Mouse (Mus musculus) spleen, adult 12 weeks (tissue): Measurements from ENCODE around the gene Olfr1230.

Experiments
- DNase-seq: peaks from one replicate; pipeline ENCODE4 v3.0.0; 2022; ENCODE audit warnings: low spot score

Olfr1230 gene

DNA sequence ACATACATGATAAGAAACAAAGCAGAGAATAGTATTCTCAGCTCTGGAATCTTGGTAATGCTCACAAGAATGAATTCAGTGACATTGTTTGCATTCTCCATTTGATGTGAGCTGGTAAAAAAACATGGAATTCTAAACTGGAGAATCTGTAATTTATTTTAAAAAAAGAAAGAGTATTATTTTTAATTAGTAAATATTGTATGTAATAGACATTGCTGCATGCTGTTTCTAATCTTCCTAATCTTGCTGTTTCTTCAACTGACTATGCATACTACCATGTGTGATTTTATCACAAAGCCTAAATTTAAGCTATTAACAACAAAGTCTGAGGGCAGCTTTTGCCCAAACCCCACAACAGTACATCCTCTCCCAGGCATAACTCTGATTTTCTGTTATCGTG lies at the start of gene Olfr1230:
Gene Olfr1230 (minus strand): TSS at position 101 of the 400 bp plus-strand sequence.
- DNase-seq: no peak

GRCm38 (mm10) chr2:89342298-89342697 lies 45.2 kb upstream of the Olfr1230 start, which contains the start of gene Olfr1233:
Gene Olfr1233 (minus strand): TSS chr2:89342398.
- no peak for DNase-seq

DNA sequence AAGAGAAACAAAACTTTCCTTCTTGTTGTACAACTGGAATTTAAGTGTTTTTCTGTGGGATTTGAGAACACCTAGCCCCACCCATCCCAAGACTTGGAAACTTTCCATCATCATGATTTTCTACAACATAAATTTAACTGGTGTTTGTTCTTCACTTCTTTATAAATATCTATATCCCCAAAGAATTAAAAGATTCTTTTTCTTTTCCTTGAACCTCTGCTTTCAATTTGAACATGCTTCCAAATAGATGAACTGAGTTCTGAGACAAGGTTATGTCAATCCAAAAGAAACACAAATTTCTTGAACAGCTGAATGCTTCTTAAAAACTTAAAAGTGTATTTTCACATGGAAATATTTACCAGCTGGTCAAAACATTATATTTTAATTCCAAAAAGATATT lies 32.5 kb upstream of the Olfr1230 start, which contains the start of gene Olfr1232:
Gene Olfr1232 (minus strand): TSS at position 101 of the 400 bp plus-strand sequence.
- DNase-seq: no peak

DNA sequence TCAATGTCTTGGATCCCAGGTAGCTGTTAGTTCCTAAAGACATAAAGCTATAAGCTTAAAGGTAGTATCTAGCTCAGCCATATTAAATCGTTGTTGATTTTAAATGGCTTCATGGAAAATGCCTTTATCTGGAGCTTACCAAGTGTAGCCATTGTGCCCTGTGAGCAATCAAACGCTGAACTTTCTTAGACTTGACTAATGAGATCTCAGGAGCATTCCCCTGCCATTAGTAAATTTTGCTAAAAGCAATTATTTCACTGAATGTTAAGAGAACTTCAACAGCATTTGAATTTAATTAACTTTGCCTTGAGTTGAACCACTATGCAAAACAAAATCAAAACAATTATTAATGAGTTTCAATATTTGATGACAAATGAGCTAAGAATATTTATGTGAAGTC lies 9.9 kb upstream of the Olfr1230 start, which contains the start of gene Olfr1231:
Gene Olfr1231 (minus strand): TSS at position 101 of the 400 bp plus-strand sequence.
- DNase-seq: no peak

- DNase-seq: no peak
Measured at GRCm38 (mm10) chr2:89287914-89288313, 9.2 kb downstream of the Olfr1230 start, which contains the start of gene Olfr1229. Gene Olfr1229 (minus strand): TSS chr2:89288014.

DNA sequence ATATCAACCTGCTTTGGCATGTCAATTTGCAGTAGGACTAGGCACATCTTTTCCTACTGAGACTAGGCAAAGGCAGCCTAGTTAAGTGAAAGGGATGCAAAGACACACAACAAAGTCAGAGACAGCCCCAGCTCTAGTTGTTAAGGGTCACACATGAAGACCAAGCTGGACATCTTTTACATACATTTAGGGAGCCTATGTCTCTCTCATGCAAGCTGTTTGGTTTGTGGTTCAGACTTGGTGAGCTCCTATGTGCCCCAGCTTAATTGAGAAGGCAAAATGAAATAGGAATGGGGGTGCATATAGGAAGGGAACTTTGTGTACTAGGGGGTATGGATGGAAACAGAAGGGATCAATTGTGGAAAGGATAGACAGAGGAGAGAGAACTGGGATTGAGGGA lies 43.1 kb downstream of the Olfr1230 start, which contains the start of gene Olfr1228:
Gene Olfr1228 (minus strand): TSS at position 101 of the 400 bp plus-strand sequence.
- no peak for DNase-seq
